Mouse (Mus musculus): ENCODE measurements around the gene BC067074. TPM values are rescaled to one million over a fixed set of nuclear protein-coding genes. Genes with fewer than 3 reads are reported as not detected.

BC067074 gene
- polyA plus RNA-seq, 1 experiment from 2014 or later: 1.3 TPM

DNA sequence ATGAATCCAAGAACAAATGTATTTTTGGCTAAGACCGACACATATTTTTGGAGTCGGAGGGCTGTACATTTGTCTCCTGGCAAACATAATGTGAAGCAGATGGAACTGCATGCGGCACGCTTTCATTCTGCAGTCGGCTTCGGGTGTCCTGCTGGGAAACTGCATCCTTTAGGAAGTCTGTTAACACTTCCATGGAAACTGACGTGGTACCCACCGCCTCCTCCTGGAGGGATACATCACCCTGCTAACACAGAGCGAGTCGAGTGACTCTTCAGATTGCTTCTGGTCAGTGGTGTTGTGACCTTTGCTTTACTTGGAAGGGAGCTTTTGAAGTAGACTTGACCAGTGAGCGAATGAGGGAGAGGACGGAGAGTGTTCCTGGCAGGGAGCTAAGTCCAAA lies 117.0 kb downstream of the BC067074 start:
- Histone ChIP-seq H3K4me2 (ENCODE audit: low read length) (peak overlapping the region; percentile 1; the same call in 1 of the 2 replicates), H3K9ac (ENCODE audit: low read depth, low read length) (no peak overlapping the region), H3K27me3 (replicated peaks; ENCODE audit: control insufficient read depth, insufficient read depth, low read length) (no peaks in the 10 kb centered on the region), H3K27ac (ENCODE audit: low read depth, low read length) (no peak overlapping the region), H3K4me1 (ENCODE audit: control insufficient read depth, insufficient read depth, low read depth, low read length) (no peaks in the 10 kb centered on the region; the same call in 1 of the 2 replicates), H3K4me3 (ENCODE audit: low read length) (no peak overlapping the region), H3K9me3 (ENCODE audit: control insufficient read depth, low read length) (no peaks in the 10 kb centered on the region), H3K36me3 (ENCODE audit: control insufficient read depth, insufficient read depth, low read length) (no peaks in the 10 kb centered on the region)
- 29% methylated on average over 12 of the region's 12 CpGs for WGBS
- ATAC-seq: peak; percentile 91

DNA sequence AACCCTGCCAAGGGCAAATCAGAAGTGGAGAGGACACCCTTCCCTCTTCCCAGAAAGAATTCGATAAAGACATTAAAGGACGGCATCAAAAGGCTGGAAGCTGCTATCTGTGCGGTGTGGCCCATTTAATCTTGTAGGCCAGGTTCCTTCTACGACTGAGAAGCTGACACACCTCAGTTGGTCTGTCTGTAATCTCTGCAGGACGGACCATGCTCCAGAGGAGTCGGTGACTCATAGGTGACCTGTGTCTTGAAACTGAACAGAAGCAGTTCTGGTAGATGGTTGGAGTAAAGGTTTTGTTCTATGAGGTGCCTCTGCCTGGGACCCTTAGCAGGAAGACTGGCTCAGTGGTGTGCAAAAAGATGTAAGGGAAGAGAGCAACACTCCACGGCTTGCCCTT lies 122.6 kb downstream of the BC067074 start:
- 91% methylated on average over 7 of the region's 7 CpGs for WGBS
- H3K36me3 ChIP-seq (ENCODE audit: control insufficient read depth, insufficient read depth, low read length): no peaks in the 10 kb centered on the region
- H3K4me3 ChIP-seq (ENCODE audit: low read length): no peak overlapping the region
- ATAC-seq: no peak
- H3K27ac ChIP-seq (ENCODE audit: low read depth, low read length): no peak overlapping the region
- H3K27me3 ChIP-seq (replicated peaks; ENCODE audit: control insufficient read depth, insufficient read depth, low read length): no peaks in the 10 kb centered on the region
- H3K4me2 ChIP-seq (ENCODE audit: low read length): no peak overlapping the region
- H3K9me3 ChIP-seq (ENCODE audit: control insufficient read depth, low read length): no peaks in the 10 kb centered on the region
- 0 out of 2 replicates have a peak, but pooled peaks cover 3% of the 10 kb centered on the region for H3K4me1 ChIP-seq (ENCODE audit: control insufficient read depth, insufficient read depth, low read depth, low read length)
- no peak overlapping the region for H3K9ac ChIP-seq (ENCODE audit: low read depth, low read length)

GRCm38 (mm10) chr13:113416986-113417385 lies 124.0 kb downstream of the BC067074 start:
- Histone ChIP-seq H3K4me2 (ENCODE audit: low read length) (no peak overlapping the region), H3K27ac (ENCODE audit: low read depth, low read length) (no peak overlapping the region), H3K36me3 (ENCODE audit: control insufficient read depth, insufficient read depth, low read length) (no peaks in the 10 kb centered on the region), H3K9me3 (ENCODE audit: control insufficient read depth, low read length) (no peaks in the 10 kb centered on the region), H3K9ac (ENCODE audit: low read depth, low read length) (no peak overlapping the region), H3K27me3 (replicated peaks; ENCODE audit: control insufficient read depth, insufficient read depth, low read length) (no peaks in the 10 kb centered on the region), H3K4me3 (ENCODE audit: low read length) (no peak overlapping the region), H3K4me1 (ENCODE audit: control insufficient read depth, insufficient read depth, low read depth, low read length) (0 out of 2 replicates have a peak, but pooled peaks cover 3% of the 10 kb centered on the region)
- WGBS: 89% methylated on average over 4 of the region's 4 CpGs
- ATAC-seq: no peak

- Histone ChIP-seq H3K4me2 (ENCODE audit: low read length) (no peak overlapping the region), H3K9me3 (ENCODE audit: control insufficient read depth, low read length) (no peaks in the 10 kb centered on the region), H3K4me1 (ENCODE audit: control insufficient read depth, insufficient read depth, low read depth, low read length) (0 out of 2 replicates have a peak, but pooled peaks cover 3% of the 10 kb centered on the region), H3K27me3 (replicated peaks; ENCODE audit: control insufficient read depth, insufficient read depth, low read length) (no peaks in the 10 kb centered on the region), H3K9ac (ENCODE audit: low read depth, low read length) (no peak overlapping the region), H3K36me3 (ENCODE audit: control insufficient read depth, insufficient read depth, low read length) (no peaks in the 10 kb centered on the region), H3K4me3 (ENCODE audit: low read length) (no peak overlapping the region), H3K27ac (ENCODE audit: low read depth, low read length) (no peak overlapping the region)
- ATAC-seq: peak; percentile 45; the same call in 1 of the 2 replicates
- 32% methylated on average over 9 of the region's 9 CpGs for WGBS
Measured at GRCm38 (mm10) chr13:113417757-113418483, 125.0 kb downstream of the BC067074 start.

DNA sequence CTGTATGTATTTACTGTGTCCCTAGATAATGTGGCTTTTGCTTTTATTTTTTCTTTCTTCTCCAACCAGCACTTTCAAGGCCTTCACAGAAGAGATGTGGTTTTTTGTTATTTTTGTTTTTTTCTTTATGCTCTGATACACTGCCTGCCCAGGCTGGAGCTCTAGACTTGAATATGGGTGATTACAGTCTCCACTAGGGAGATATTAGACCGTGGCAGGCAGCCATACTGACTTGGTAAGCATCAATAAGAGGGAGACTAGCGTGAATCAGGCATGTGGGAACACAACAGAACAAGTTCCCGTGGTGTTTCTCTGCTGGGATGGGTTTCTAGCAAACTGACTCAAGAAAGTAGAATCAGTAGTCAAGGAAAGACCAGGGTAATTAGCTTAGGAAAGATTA lies 125.7 kb downstream of the BC067074 start:
- no peak for ATAC-seq
- Histone ChIP-seq H3K36me3 (ENCODE audit: control insufficient read depth, insufficient read depth, low read length) (no peaks in the 10 kb centered on the region), H3K27ac (ENCODE audit: low read depth, low read length) (no peak overlapping the region), H3K4me2 (ENCODE audit: low read length) (no peak overlapping the region), H3K9me3 (ENCODE audit: control insufficient read depth, low read length) (no peaks in the 10 kb centered on the region), H3K4me3 (ENCODE audit: low read length) (no peak overlapping the region), H3K9ac (ENCODE audit: low read depth, low read length) (no peak overlapping the region), H3K4me1 (ENCODE audit: control insufficient read depth, insufficient read depth, low read depth, low read length) (0 out of 2 replicates have a peak, but pooled peaks cover 3% of the 10 kb centered on the region), H3K27me3 (replicated peaks; ENCODE audit: control insufficient read depth, insufficient read depth, low read length) (no peaks in the 10 kb centered on the region)
- WGBS: 54% methylated on average over 3 of the region's 3 CpGs

GRCm38 (mm10) chr13:113421472-113421871 lies 128.5 kb downstream of the BC067074 start:
- ATAC-seq: no peak

DNA sequence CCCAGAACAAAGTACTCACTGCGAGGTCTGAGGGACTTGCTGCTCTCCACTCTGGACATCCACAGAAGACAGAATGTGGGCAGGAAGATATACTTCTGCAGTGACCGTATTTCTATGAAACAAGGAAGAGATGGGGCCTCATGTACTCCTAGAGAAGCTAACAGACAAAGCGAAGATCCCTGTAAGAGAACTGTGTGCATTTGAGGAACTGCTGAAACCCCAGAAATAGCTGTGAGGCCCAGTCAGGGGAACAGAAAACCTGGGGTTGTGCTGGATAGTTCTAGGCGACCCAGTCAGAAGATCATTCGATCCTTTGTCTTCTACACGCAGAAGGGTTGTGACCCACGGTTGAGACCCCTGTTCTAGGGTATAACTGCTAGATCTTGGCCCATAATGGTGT lies 130.9 kb downstream of the BC067074 start:
- ATAC-seq: no peak
- no peak overlapping the region for H3K4me3 ChIP-seq (ENCODE audit: low read length)
- H3K36me3 ChIP-seq (ENCODE audit: control insufficient read depth, insufficient read depth, low read length): no peaks in the 10 kb centered on the region
- no peak overlapping the region for H3K27ac ChIP-seq (ENCODE audit: low read depth, low read length)
- H3K27me3 ChIP-seq (replicated peaks; ENCODE audit: control insufficient read depth, insufficient read depth, low read length): no peaks in the 10 kb centered on the region
- no peak overlapping the region for H3K9ac ChIP-seq (ENCODE audit: low read depth, low read length)
- WGBS: 96% methylated on average over 7 of the region's 7 CpGs
- H3K4me2 ChIP-seq (ENCODE audit: low read length): no peak overlapping the region
- no peaks in the 10 kb centered on the region for H3K9me3 ChIP-seq (ENCODE audit: control insufficient read depth, low read length)
- no peaks in the 10 kb centered on the region for H3K4me1 ChIP-seq (ENCODE audit: control insufficient read depth, insufficient read depth, low read depth, low read length)

More at GRCm38 (mm10) chr13:113421472-113421871, 128.5 kb downstream of the BC067074 start:
- Histone ChIP-seq H3K9ac (ENCODE audit: low read depth, low read length) (no peak overlapping the region), H3K9me3 (ENCODE audit: control insufficient read depth, low read length) (no peaks in the 10 kb centered on the region), H3K4me3 (ENCODE audit: low read length) (no peak overlapping the region), H3K27me3 (replicated peaks; ENCODE audit: control insufficient read depth, insufficient read depth, low read length) (no peaks in the 10 kb centered on the region), H3K4me1 (ENCODE audit: control insufficient read depth, insufficient read depth, low read depth, low read length) (0 out of 2 replicates have a peak, but pooled peaks cover 3% of the 10 kb centered on the region), H3K4me2 (ENCODE audit: low read length) (no peak overlapping the region), H3K36me3 (ENCODE audit: control insufficient read depth, insufficient read depth, low read length) (no peaks in the 10 kb centered on the region), H3K27ac (ENCODE audit: low read depth, low read length) (no peak overlapping the region)
- WGBS: 75% methylated on average over 3 of the region's 3 CpGs

DNA sequence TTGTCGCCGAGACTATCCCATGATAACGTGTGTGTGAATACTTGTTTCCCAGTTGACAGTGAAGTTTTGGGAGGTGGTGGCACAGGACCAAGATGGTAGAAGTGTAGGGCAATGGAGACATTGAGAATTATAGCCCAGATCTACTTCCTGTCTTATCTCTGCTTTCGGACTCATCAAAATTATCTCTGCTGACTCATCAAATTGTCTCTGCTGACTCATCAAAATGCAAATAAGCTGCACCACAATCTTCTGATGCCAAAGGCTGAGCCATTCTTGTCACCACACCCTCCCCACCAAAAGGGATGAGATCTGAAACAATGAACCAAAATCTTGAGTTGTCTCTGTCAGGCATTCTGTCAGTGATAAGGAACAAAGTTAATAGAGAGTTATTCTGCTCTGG lies 132.9 kb downstream of the BC067074 start:
- no peak for ATAC-seq
- Histone ChIP-seq H3K36me3 (ENCODE audit: control insufficient read depth, insufficient read depth, low read length) (no peaks in the 10 kb centered on the region), H3K4me3 (ENCODE audit: low read length) (no peak overlapping the region), H3K4me1 (ENCODE audit: control insufficient read depth, insufficient read depth, low read depth, low read length) (no peaks in the 10 kb centered on the region), H3K9me3 (ENCODE audit: control insufficient read depth, low read length) (0 out of 2 replicates have a peak, but pooled peaks cover 2% of the 10 kb centered on the region), H3K27ac (ENCODE audit: low read depth, low read length) (no peak overlapping the region), H3K9ac (ENCODE audit: low read depth, low read length) (no peak overlapping the region), H3K27me3 (replicated peaks; ENCODE audit: control insufficient read depth, insufficient read depth, low read length) (no peaks in the 10 kb centered on the region), H3K4me2 (ENCODE audit: low read length) (no peak overlapping the region)
- WGBS: 96% methylated on average over 4 of the region's 4 CpGs
